Mouse (Mus musculus) kidney, embryonic 14.5 days (tissue): ENCODE results near the gene Asb6. TPM values are rescaled to one million over a fixed set of nuclear protein-coding genes. Genes with fewer than 3 reads are reported as not detected.

Source experiments
- ATAC-seq: fragments of 200-750 bp; cut with Nextera tagmentation; 2 replicates; pipeline ENCODE4 v1.8.0; 2017; ENCODE audit warnings: moderate number of reproducible peaks, mild to moderate bottlenecking, moderate TSS enrichment, moderate library complexity; ENCODE audit not compliant: low FRiP score, low TSS enrichment
- H3K27ac ChIP-seq: fragments of 300-500 bp; sonication (generic); 2 replicates; pipeline ENCODE4 v1.5.1; 2014; ENCODE audit warnings: low read depth, mild to moderate bottlenecking, low read length, moderate library complexity, mixed read lengths
- H3K27me3 ChIP-seq: fragments of 300-500 bp; sonication (generic); 2 replicates; pipeline ENCODE4 v1.6.1; 2014; ENCODE audit warnings: mild to moderate bottlenecking, low read length; ENCODE audit not compliant: control insufficient read depth, insufficient read depth
- H3K36me3 ChIP-seq: fragments of 300-500 bp; sonication (generic); 2 replicates; pipeline ENCODE4 v1.6.1; 2014; ENCODE audit warnings: low read length, mixed read lengths; ENCODE audit not compliant: control insufficient read depth, insufficient read depth
- H3K4me1 ChIP-seq: fragments of 300-500 bp; sonication (generic); 2 replicates; pipeline ENCODE4 v1.6.1; 2014; ENCODE audit warnings: low read length, mixed read lengths; ENCODE audit not compliant: control insufficient read depth, insufficient read depth
- H3K4me2 ChIP-seq: fragments of 300-500 bp; sonication (generic); replicated peaks from 2 replicates; pipeline ENCODE4 v1.6.1; 2014; ENCODE audit warnings: low read depth, mild to moderate bottlenecking, low read length
- H3K4me3 ChIP-seq: fragments of 300-500 bp; sonication (generic); 2 replicates; pipeline ENCODE4 v1.5.1; 2014; ENCODE audit warnings: mild to moderate bottlenecking, low read length
- H3K9ac ChIP-seq: fragments of 300-500 bp; sonication (generic); 2 replicates; pipeline ENCODE4 v1.6.1; 2014; ENCODE audit warnings: low read depth, mild to moderate bottlenecking, low read length, moderate library complexity
- H3K9me3 ChIP-seq: fragments of 300-500 bp; sonication (generic); 2 replicates; pipeline ENCODE4 v1.6.1; 2016; ENCODE audit warnings: low read length; ENCODE audit not compliant: control insufficient read depth
- WGBS: fragments of 180-500 bp; shearing (Covaris S2); extraction: QIAGEN DNeasy Blood & Tissue Kit; methylation state at CpG from one replicate; pipeline ENCODE4 v1.1.7; 2014; 5-methylcytosine and 5-hydroxymethylcytosine counted together
- polyA plus RNA-seq: library from polyadenylated mRNA; unstranded; fragments of >200 nt; fragmentation: Nextera tagmentation; extraction: Ambion mirVana; gene quantifications from 2 replicates; pipeline ENCODE4 v1.2.1, GENCODE M21; 2014

Gene Asb6
- polyA plus RNA-seq, 1 experiment from 2014 or later, result 33.3 TPM

GRCm38 (mm10) chr2:30782312-30783290 lies 47.5 kb downstream of the Asb6 start:
- Histone ChIP-seq H3K27me3 (no peaks in the 10 kb centered on the region), H3K4me1 (peaks cover 50% of the 10 kb centered on the region)

GRCm38 (mm10) chr2:30779241-30779640 lies 50.9 kb downstream of the Asb6 start:
- peaks cover 24% of the 10 kb centered on the region for H3K4me1 ChIP-seq
- no peak overlapping the region for H3K4me3 ChIP-seq
- H3K36me3 ChIP-seq, result no peaks in the 10 kb centered on the region
- ATAC-seq, result peak; percentile 73
- 4% methylated on average over 5 of the region's 5 CpGs for WGBS
- no peaks in the 10 kb centered on the region for H3K9me3 ChIP-seq
- H3K9ac ChIP-seq, result no peak overlapping the region
- H3K4me2 ChIP-seq, result no peak overlapping the region
- peak overlapping the region; percentile 52; the same call in 1 of the 2 replicates for H3K27ac ChIP-seq
- H3K27me3 ChIP-seq, result no peaks in the 10 kb centered on the region

More at GRCm38 (mm10) chr2:30782312-30783290, 47.5 kb downstream of the Asb6 start:
- Histone ChIP-seq H3K9me3 (no peaks in the 10 kb centered on the region), H3K27ac (peak overlapping the region; percentile 96; the same call in 1 of the 2 replicates), H3K4me3 (no peak overlapping the region), H3K36me3 (no peaks in the 10 kb centered on the region), H3K4me2 (peak overlapping the region; percentile 55; the same call in 1 of the 2 replicates), H3K9ac (no peak overlapping the region)
- WGBS, result 70% methylated on average over 8 of the region's 8 CpGs
- no peak for ATAC-seq

GRCm38 (mm10) chr2:30778235-30778634 lies 51.9 kb downstream of the Asb6 start:
- Histone ChIP-seq H3K27ac (peak overlapping the region; percentile 52; the same call in 1 of the 2 replicates), H3K9me3 (no peaks in the 10 kb centered on the region), H3K9ac (no peak overlapping the region), H3K4me1 (peaks cover 14% of the 10 kb centered on the region), H3K27me3 (no peaks in the 10 kb centered on the region), H3K4me2 (no peak overlapping the region), H3K4me3 (no peak overlapping the region), H3K36me3 (no peaks in the 10 kb centered on the region)
- no peak for ATAC-seq
- 69% methylated on average over 4 of the region's 4 CpGs for WGBS

- no peaks in the 10 kb centered on the region for H3K27me3 ChIP-seq
- H3K36me3 ChIP-seq, result no peaks in the 10 kb centered on the region
- H3K9me3 ChIP-seq, result no peaks in the 10 kb centered on the region
- WGBS, result 72% methylated on average over 3 of the region's 3 CpGs
- H3K4me1 ChIP-seq, result peaks cover 16% of the 10 kb centered on the region
- ATAC-seq, result no peak
- H3K4me3 ChIP-seq, result no peak overlapping the region
- no peak overlapping the region for H3K27ac ChIP-seq
- H3K9ac ChIP-seq, result no peak overlapping the region
- no peak overlapping the region for H3K4me2 ChIP-seq
These were observed 52.9 kb downstream of the Asb6 start for GRCm38 (mm10) chr2:30777266-30777665.

- H3K4me3 ChIP-seq, result no peak overlapping the region
- no peak for ATAC-seq
- H3K4me2 ChIP-seq, result no peak overlapping the region
- WGBS, result 58% methylated on average over 3 of the region's 3 CpGs
- no peaks in the 10 kb centered on the region for H3K36me3 ChIP-seq
- H3K27ac ChIP-seq, result no peak overlapping the region
- no peaks in the 10 kb centered on the region for H3K27me3 ChIP-seq
- H3K4me1 ChIP-seq, result peaks cover 27% of the 10 kb centered on the region
- no peaks in the 10 kb centered on the region for H3K9me3 ChIP-seq
- no peak overlapping the region for H3K9ac ChIP-seq
These were observed 54.2 kb downstream of the Asb6 start for GRCm38 (mm10) chr2:30775955-30776354.

GRCm38 (mm10) chr2:30773313-30774005 lies 56.7 kb downstream of the Asb6 start:
- Histone ChIP-seq H3K27ac (peak overlapping the region; percentile 63; the same call in 1 of the 2 replicates), H3K4me1 (peaks cover 26% of the 10 kb centered on the region), H3K36me3 (no peaks in the 10 kb centered on the region), H3K4me3 (no peak overlapping the region), H3K27me3 (no peaks in the 10 kb centered on the region), H3K9ac (no peak overlapping the region), H3K9me3 (no peaks in the 10 kb centered on the region), H3K4me2 (no peak overlapping the region)
- no peak for ATAC-seq
- 74% methylated on average over 8 of the region's 8 CpGs for WGBS

Other genes starting within 250 kb of the Asb6 start
- 0.91 and 1.7 TPM in 2 replicates for gene Cstad, start 235.3 kb downstream of the Asb6 start, polyA plus RNA-seq
- gene 1700001O22Rik, start 26.7 kb downstream of the Asb6 start, polyA plus RNA-seq, result 3.8 and 4.2 TPM in 2 replicates
- gene Ntmt1, start 22.5 kb downstream of the Asb6 start, polyA plus RNA-seq, result 95.6 and 101 TPM in 2 replicates
- gene Prrx2, start 4.6 kb upstream of the Asb6 start, polyA plus RNA-seq, result 15.3 and 20.1 TPM in 2 replicates
- 6.1 and 7.2 TPM in 2 replicates for gene Ptges, start 99.5 kb upstream of the Asb6 start, polyA plus RNA-seq
- 31.0 and 39.3 TPM in 2 replicates for gene Tor1b, start 122.6 kb upstream of the Asb6 start, polyA plus RNA-seq
- 71.8 and 80.6 TPM in 2 replicates for gene Tor1a, start 137.6 kb upstream of the Asb6 start, polyA plus RNA-seq
- gene BC005624, start 151.9 kb upstream of the Asb6 start, polyA plus RNA-seq, result 48.7 and 52.7 TPM in 2 replicates
- 8.7 and 12.5 TPM in 2 replicates for gene Usp20, start 151.9 kb upstream of the Asb6 start, polyA plus RNA-seq